Mouse (Mus musculus): ENCODE results near the gene Ccn1. TPM values are rescaled to one million over a fixed set of nuclear protein-coding genes. Genes with fewer than 3 reads are reported as not detected.

The Ccn1 gene
- 33.1 and 37.0 TPM in 2 replicates for polyA plus RNA-seq (2015; fragmentation: Nextera tagmentation; extraction: Ambion mirVana)

DNA sequence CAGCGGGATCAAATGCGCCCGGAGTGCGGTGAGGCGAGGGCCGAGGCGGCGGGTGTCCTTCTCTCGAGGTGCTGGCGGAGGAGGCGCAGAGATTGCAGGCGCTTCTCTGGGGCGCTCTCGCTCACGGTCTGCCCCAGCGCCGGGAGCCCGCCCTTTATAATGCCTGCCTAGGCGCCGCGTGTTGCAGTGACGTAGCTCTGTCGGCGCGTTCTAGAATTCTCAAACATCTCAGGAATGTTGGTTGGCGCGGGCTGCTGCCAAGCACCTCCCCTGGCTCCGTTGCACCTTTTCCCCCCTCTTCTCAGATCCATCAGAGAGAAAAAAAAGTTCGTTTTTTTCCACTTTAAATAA lies at the start of gene Ccn1:
Gene Ccn1 (minus strand): TSS at position 130 of the 351 bp plus-strand sequence.
- peak; percentile 66 for ATAC-seq
- TF ChIP-seq CTCF (IDR thresholded peaks at IDR 0.05; ENCODE audit: low read depth), result no peak
- Histone ChIP-seq H3K9me3 (ENCODE audit: control insufficient read depth) (no peaks in the 10 kb centered on the region), H3K27me3 (replicated peaks; ENCODE audit: control insufficient read depth, insufficient read depth, low read length) (no peaks in the 10 kb centered on the region), H3K27ac (ENCODE audit: low read depth, low read length) (peak within 1 kb of the TSS; percentile 81), H3K4me3 (ENCODE audit: low read depth, low read length) (peak within 1 kb of the TSS; percentile 69), H3K9ac (ENCODE audit: low read depth, low read length) (peak within 1 kb of the TSS; percentile 86), H3K4me2 (replicated peaks; ENCODE audit: low read depth) (peak within 1 kb of the TSS; percentile 90), H3K4me1 (replicated peaks; ENCODE audit: control insufficient read depth, insufficient read depth, low read length) (no peaks in the 10 kb centered on the region; the same call in 1 of the 2 replicates), H3K36me3 (ENCODE audit: control insufficient read depth, insufficient read depth) (peaks cover 8% of the 10 kb centered on the region; the same call in 1 of the 2 replicates)
- 0% methylated on average over 29 of the region's 29 CpGs for WGBS

DNA sequence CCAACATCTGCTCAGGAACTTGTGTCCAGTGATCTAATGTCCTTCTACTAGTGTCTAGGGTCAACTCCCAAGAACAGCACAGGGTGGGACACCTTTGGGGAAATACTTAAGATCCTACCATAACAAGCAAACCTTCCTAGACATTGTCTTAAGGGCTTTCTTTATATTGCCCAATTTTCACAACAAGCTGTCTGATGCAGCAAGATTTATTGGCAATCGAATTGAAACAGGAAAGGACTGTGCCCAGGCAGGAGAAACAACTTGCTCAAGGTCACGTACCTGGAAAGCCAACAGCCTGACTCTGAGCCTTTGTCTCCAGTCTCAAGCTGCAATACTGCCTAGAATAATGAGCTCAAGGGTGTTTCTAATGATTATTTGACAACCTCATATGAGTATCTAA lies 43.6 kb upstream of the Ccn1 start:
- no peak for TF ChIP-seq CTCF (IDR thresholded peaks at IDR 0.05; ENCODE audit: low read depth)
- Histone ChIP-seq H3K4me3 (ENCODE audit: low read depth, low read length) (no peak overlapping the region), H3K4me2 (replicated peaks; ENCODE audit: low read depth) (no peak overlapping the region), H3K27me3 (replicated peaks; ENCODE audit: control insufficient read depth, insufficient read depth, low read length) (no peaks in the 10 kb centered on the region), H3K36me3 (ENCODE audit: control insufficient read depth, insufficient read depth) (no peaks in the 10 kb centered on the region), H3K9ac (ENCODE audit: low read depth, low read length) (no peak overlapping the region), H3K4me1 (replicated peaks; ENCODE audit: control insufficient read depth, insufficient read depth, low read length) (no peaks in the 10 kb centered on the region), H3K27ac (ENCODE audit: low read depth, low read length) (no peak overlapping the region), H3K9me3 (ENCODE audit: control insufficient read depth) (no peaks in the 10 kb centered on the region)
- 63% methylated on average over 2 of the region's 2 CpGs for WGBS
- ATAC-seq, result no peak

DNA sequence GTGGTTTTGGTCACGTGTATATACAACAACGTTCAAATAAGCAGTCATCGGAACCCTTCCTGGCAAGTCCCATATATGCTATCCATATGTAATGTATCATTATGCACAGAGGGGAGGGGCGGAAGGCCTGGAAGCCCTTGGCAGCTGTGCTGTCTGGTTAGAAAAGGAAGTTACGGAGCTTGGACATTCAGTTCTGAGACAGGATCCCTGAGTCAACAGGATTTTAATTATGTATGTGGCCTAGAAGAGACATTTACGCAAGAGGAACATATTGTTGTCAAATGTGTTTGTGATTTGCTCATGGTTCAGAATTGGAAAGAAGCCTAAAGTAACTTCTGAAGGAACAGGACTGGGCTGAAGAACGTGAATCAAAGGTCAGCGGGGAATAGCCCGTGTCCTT lies 42.3 kb upstream of the Ccn1 start:
- no peaks in the 10 kb centered on the region for H3K36me3 ChIP-seq (ENCODE audit: control insufficient read depth, insufficient read depth)
- no peaks in the 10 kb centered on the region for H3K9me3 ChIP-seq (ENCODE audit: control insufficient read depth)
- no peak overlapping the region for H3K4me2 ChIP-seq (replicated peaks; ENCODE audit: low read depth)
- ATAC-seq, result 0 out of 2 replicates have a peak, but pooled peaks have one; percentile 38
- H3K9ac ChIP-seq (ENCODE audit: low read depth, low read length), result no peak overlapping the region
- WGBS, result 65% methylated on average over 9 of the region's 9 CpGs
- H3K27ac ChIP-seq (ENCODE audit: low read depth, low read length), result no peak overlapping the region
- no peaks in the 10 kb centered on the region for H3K27me3 ChIP-seq (replicated peaks; ENCODE audit: control insufficient read depth, insufficient read depth, low read length)
- TF ChIP-seq CTCF (IDR thresholded peaks at IDR 0.05; ENCODE audit: low read depth), result no peak
- H3K4me3 ChIP-seq (ENCODE audit: low read depth, low read length), result no peak overlapping the region
- H3K4me1 ChIP-seq (replicated peaks; ENCODE audit: control insufficient read depth, insufficient read depth, low read length), result no peaks in the 10 kb centered on the region

DNA sequence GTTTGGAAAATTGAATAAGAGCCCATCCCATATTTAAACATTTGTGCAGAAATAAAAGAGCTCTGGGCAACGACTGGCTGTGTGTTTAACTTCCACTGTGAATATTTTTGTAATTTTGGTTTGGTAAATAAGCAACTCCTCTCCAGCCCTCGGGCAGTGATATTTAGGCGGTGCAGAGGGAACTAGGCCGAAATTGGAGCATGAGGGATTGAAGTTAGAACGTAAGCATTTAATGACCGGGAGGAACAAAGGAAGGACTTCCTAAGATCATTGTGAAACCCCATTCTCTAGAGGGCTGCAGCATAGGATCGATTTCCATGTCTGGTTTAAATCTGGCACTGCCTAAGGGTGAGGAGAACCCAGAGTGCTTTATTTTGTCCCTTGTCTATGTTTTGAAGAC lies 41.6 kb upstream of the Ccn1 start:
- WGBS, result 70% methylated on average over 7 of the region's 7 CpGs

DNA sequence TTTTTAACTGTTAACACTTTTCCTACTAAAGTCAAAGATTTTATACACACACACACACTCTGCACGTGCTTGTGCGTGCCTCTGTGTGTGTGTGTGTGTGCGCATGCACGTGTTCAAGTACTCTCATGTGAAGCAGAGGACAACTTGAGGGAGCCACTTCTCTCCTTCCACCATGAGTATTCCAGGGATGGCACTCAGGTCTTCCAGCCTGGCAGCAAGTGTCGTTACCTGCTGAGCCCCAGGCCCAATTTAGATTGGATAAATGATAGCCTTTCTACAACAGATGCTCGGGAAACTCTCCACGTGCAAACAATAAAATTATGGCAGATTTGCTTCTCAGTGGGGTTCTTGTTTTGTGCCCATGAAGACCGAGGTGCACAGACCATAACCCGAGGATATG lies 39.5 kb upstream of the Ccn1 start:
- no peak overlapping the region for H3K9ac ChIP-seq (ENCODE audit: low read depth, low read length)
- no peaks in the 10 kb centered on the region for H3K27me3 ChIP-seq (replicated peaks; ENCODE audit: control insufficient read depth, insufficient read depth, low read length)
- no peak for TF ChIP-seq CTCF (IDR thresholded peaks at IDR 0.05; ENCODE audit: low read depth)
- H3K27ac ChIP-seq (ENCODE audit: low read depth, low read length), result no peak overlapping the region
- no peak overlapping the region for H3K4me2 ChIP-seq (replicated peaks; ENCODE audit: low read depth)
- no peaks in the 10 kb centered on the region for H3K9me3 ChIP-seq (ENCODE audit: control insufficient read depth)
- H3K36me3 ChIP-seq (ENCODE audit: control insufficient read depth, insufficient read depth), result no peaks in the 10 kb centered on the region
- no peak for ATAC-seq
- no peak overlapping the region for H3K4me3 ChIP-seq (ENCODE audit: low read depth, low read length)
- 86% methylated on average over 9 of the region's 9 CpGs for WGBS
- H3K4me1 ChIP-seq (replicated peaks; ENCODE audit: control insufficient read depth, insufficient read depth, low read length), result peaks cover 6% of the 10 kb centered on the region; the same call in 1 of the 2 replicates

More for the DNA sequence above, 41.6 kb upstream of the Ccn1 start:
- no peaks in the 10 kb centered on the region for H3K9me3 ChIP-seq (ENCODE audit: control insufficient read depth)
- H3K4me3 ChIP-seq (ENCODE audit: low read depth, low read length), result no peak overlapping the region
- no peaks in the 10 kb centered on the region for H3K36me3 ChIP-seq (ENCODE audit: control insufficient read depth, insufficient read depth)
- no peak for ATAC-seq
- no peak overlapping the region for H3K9ac ChIP-seq (ENCODE audit: low read depth, low read length)
- TF ChIP-seq CTCF (IDR thresholded peaks at IDR 0.05; ENCODE audit: low read depth), result no peak
- H3K4me1 ChIP-seq (replicated peaks; ENCODE audit: control insufficient read depth, insufficient read depth, low read length), result no peaks in the 10 kb centered on the region; the same call in 1 of the 2 replicates
- no peak overlapping the region for H3K4me2 ChIP-seq (replicated peaks; ENCODE audit: low read depth)
- no peaks in the 10 kb centered on the region for H3K27me3 ChIP-seq (replicated peaks; ENCODE audit: control insufficient read depth, insufficient read depth, low read length)
- no peak overlapping the region for H3K27ac ChIP-seq (ENCODE audit: low read depth, low read length)

DNA sequence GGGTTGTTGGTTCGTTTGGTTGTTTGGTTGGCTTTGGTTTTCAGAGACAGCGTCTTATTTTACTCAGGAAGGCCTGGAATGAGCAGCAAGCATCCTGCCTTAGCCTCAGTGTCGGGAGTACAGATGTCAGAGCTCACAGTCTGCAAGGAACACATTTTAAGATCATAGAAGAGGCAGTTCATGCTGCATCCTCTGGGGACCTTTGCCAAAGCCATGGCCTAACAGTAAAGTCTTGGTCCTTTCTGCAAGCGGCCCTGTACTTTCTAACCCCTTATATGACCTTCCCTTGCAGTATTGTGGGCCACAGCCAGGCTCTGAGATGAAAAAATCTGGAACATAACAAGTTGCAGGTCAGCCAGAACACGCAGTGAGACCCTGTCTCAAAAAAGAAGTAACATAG lies 38.1 kb upstream of the Ccn1 start:
- Histone ChIP-seq H3K9ac (ENCODE audit: low read depth, low read length) (no peak overlapping the region), H3K27me3 (replicated peaks; ENCODE audit: control insufficient read depth, insufficient read depth, low read length) (no peaks in the 10 kb centered on the region), H3K27ac (ENCODE audit: low read depth, low read length) (no peak overlapping the region), H3K4me3 (ENCODE audit: low read depth, low read length) (no peak overlapping the region), H3K36me3 (ENCODE audit: control insufficient read depth, insufficient read depth) (no peaks in the 10 kb centered on the region), H3K9me3 (ENCODE audit: control insufficient read depth) (no peaks in the 10 kb centered on the region), H3K4me1 (replicated peaks; ENCODE audit: control insufficient read depth, insufficient read depth, low read length) (peaks cover 6% of the 10 kb centered on the region; the same call in 1 of the 2 replicates), H3K4me2 (replicated peaks; ENCODE audit: low read depth) (no peak overlapping the region)
- 75% methylated on average over 5 of the region's 5 CpGs for WGBS
- 0 out of 2 replicates have a peak, but pooled peaks have one; percentile 9 for TF ChIP-seq CTCF (IDR thresholded peaks at IDR 0.05; ENCODE audit: low read depth)
- no peak for ATAC-seq

All from intestine, postnatal 0 days (tissue).